Mouse (Mus musculus) activated CD4-positive, CD25-positive, alpha-beta regulatory T cell, adult 4 months (primary cell): ENCODE data around the gene Plekhm1. TPM values are rescaled to one million over a fixed set of nuclear protein-coding genes. Genes with fewer than 3 reads are reported as not detected.
A peak's percentile ranks its signal among the peaks of the same experiment; 100 is the strongest.
"Not testable (repeated sequence)": the region's sequence is repeated elsewhere in the genome, so short reads cannot be mapped to it uniquely, and the experiment has no call there.

Experiments used
- ATAC-seq: one replicate; pipeline ENCODE4 v1.8.0; 2017
- polyA plus RNA-seq, 2 experiments: library from polyadenylated mRNA; unstranded; fragments of 100-300 nt; shearing (Covaris generic); gene quantifications; one replicate each; pipeline ENCODE4 v1.2.1; 2017

Gene Plekhm1
- 1 to 10 TPM; 7.0 to 9.3 TPM for polyA plus RNA-seq

GRCm38 (mm10) chr11:103411981-103412949 is at the start of gene Plekhm1:
Gene Plekhm1, minus strand, starts transcription at chr11:103412687.
- ATAC-seq, result peak; percentile 96

- ATAC-seq, result not testable (repeated sequence)
Observed at GRCm38 (mm10) chr11:103451105-103451504, 38.6 kb upstream of the Plekhm1 start.

GRCm38 (mm10) chr11:103449721-103450120 is 37.2 kb upstream of the Plekhm1 start:
- not testable (repeated sequence) for ATAC-seq

- ATAC-seq, result no peak
Observed at GRCm38 (mm10) chr11:103443678-103444077, 31.2 kb upstream of the Plekhm1 start.

- no peak for ATAC-seq
Observed at GRCm38 (mm10) chr11:103436282-103436681, 23.8 kb upstream of the Plekhm1 start.

- no peak for ATAC-seq
Observed at GRCm38 (mm10) chr11:103425031-103425430, 12.5 kb upstream of the Plekhm1 start.

GRCm38 (mm10) chr11:103419667-103420066 is 7.2 kb upstream of the Plekhm1 start:
- no peak for ATAC-seq

GRCm38 (mm10) chr11:103419226-103419625 is 6.7 kb upstream of the Plekhm1 start:
- no peak for ATAC-seq

GRCm38 (mm10) chr11:103413516-103413915 is 1.0 kb upstream of the Plekhm1 start:
- no peak for ATAC-seq

- ATAC-seq, result peak; percentile 5
Observed at GRCm38 (mm10) chr11:103412950-103413423, 500 bp upstream of the Plekhm1 start.

- ATAC-seq, result no peak
Observed at GRCm38 (mm10) chr11:103411301-103411700, 1.2 kb downstream of the Plekhm1 start.

- no peak for ATAC-seq
Observed at GRCm38 (mm10) chr11:103408880-103409279, 3.6 kb downstream of the Plekhm1 start.

GRCm38 (mm10) chr11:103407136-103407535 is 5.4 kb downstream of the Plekhm1 start:
- not testable (repeated sequence) for ATAC-seq

GRCm38 (mm10) chr11:103406551-103406950 is 5.9 kb downstream of the Plekhm1 start:
- ATAC-seq, result no peak

GRCm38 (mm10) chr11:103405814-103406213 is 6.7 kb downstream of the Plekhm1 start:
- no peak for ATAC-seq

GRCm38 (mm10) chr11:103404618-103405017 is 7.9 kb downstream of the Plekhm1 start:
- no peak for ATAC-seq

- no peak for ATAC-seq
Observed at GRCm38 (mm10) chr11:103403776-103404175, 8.7 kb downstream of the Plekhm1 start.

- no peak for ATAC-seq
Observed at GRCm38 (mm10) chr11:103402738-103403137, 9.7 kb downstream of the Plekhm1 start.

GRCm38 (mm10) chr11:103402198-103402597 is 10.3 kb downstream of the Plekhm1 start:
- ATAC-seq, result peak; percentile 76

GRCm38 (mm10) chr11:103399986-103400385 is 12.5 kb downstream of the Plekhm1 start:
- no peak for ATAC-seq

GRCm38 (mm10) chr11:103399050-103399449 is 13.4 kb downstream of the Plekhm1 start:
- no peak for ATAC-seq

GRCm38 (mm10) chr11:103396682-103397081 is 15.8 kb downstream of the Plekhm1 start:
- ATAC-seq, result no peak

GRCm38 (mm10) chr11:103396236-103396635 is 16.3 kb downstream of the Plekhm1 start:
- no peak for ATAC-seq

- ATAC-seq, result no peak
Observed at GRCm38 (mm10) chr11:103394604-103395003, 17.9 kb downstream of the Plekhm1 start.
